Mouse (Mus musculus) spleen, adult 2 months (tissue): ENCODE data around the gene 1700024P04Rik. TPM values are rescaled to one million over a fixed set of nuclear protein-coding genes. Genes with fewer than 3 reads are reported as not detected.

ENCODE experiments used
- DNase-seq, 2 experiments: peaks; one replicate each; pipeline versions ENCODE4 v3.0.0 to v3.0.0-alpha.2; 2012 to 2021; ENCODE audit warnings: low spot score in 2 of 2, low read depth in 1 of 2
- H3K27ac ChIP-seq: fragments of 200-500 bp; 2 replicates; pipeline ENCODE4 v1.5.1; 2012; ENCODE audit warnings: low read length, inconsistent platforms; ENCODE audit not compliant: insufficient read depth
- H3K27me3 ChIP-seq: fragments of 200-500 bp; 2 replicates; pipeline ENCODE4 v1.6.1; 2012; ENCODE audit warnings: mild to moderate bottlenecking, moderate library complexity, low read length, inconsistent platforms; ENCODE audit not compliant: control insufficient read depth, insufficient read depth
- H3K36me3 ChIP-seq: fragments of 200-500 bp; 2 replicates; pipeline ENCODE4 v1.6.1; 2012; ENCODE audit warnings: mild to moderate bottlenecking, low read length, inconsistent platforms; ENCODE audit not compliant: control insufficient read depth, insufficient read depth
- H3K4me1 ChIP-seq: fragments of 200-500 bp; 2 replicates; pipeline ENCODE4 v1.6.1; 2011; ENCODE audit warnings: inconsistent platforms; ENCODE audit not compliant: control insufficient read depth, insufficient read depth, insufficient read length
- H3K4me3 ChIP-seq: fragments of 200-500 bp; 2 replicates; pipeline ENCODE4 v1.5.1; 2011; ENCODE audit warnings: mild to moderate bottlenecking, inconsistent platforms; ENCODE audit not compliant: insufficient read depth, insufficient read length; ENCODE audit errors: extremely low read depth
- CTCF ChIP-seq: fragments of 200-500 bp; IDR thresholded peaks from 2 replicates; pipeline ENCODE4 v1.5.1; 2011; ENCODE audit warnings: mild to moderate bottlenecking, inconsistent platforms; ENCODE audit not compliant: insufficient read depth, insufficient read length, insufficient replicate concordance; ENCODE audit errors: extremely low read depth
- POLR2A ChIP-seq: fragments of 200-500 bp; IDR thresholded peaks from 2 replicates; pipeline ENCODE4 v1.6.1; 2011; ENCODE audit warnings: low read depth, low read length, inconsistent platforms
- WGBS: fragments of 180-500 bp; shearing (Covaris S2); methylation state at CpG from one replicate; pipeline ENCODE4 v1.1.7; 2018; 5-methylcytosine and 5-hydroxymethylcytosine counted together
- polyA plus RNA-seq: library from polyadenylated mRNA; depleted of rRNA; stranded (reverse); fragments of >200 nt; gene quantifications from 2 replicates; pipeline ENCODE4 v1.2.3, GENCODE M21; 2012; rRNA removed

The 1700024P04Rik gene
- polyA plus RNA-seq, 1 experiment: not detected

DNA sequence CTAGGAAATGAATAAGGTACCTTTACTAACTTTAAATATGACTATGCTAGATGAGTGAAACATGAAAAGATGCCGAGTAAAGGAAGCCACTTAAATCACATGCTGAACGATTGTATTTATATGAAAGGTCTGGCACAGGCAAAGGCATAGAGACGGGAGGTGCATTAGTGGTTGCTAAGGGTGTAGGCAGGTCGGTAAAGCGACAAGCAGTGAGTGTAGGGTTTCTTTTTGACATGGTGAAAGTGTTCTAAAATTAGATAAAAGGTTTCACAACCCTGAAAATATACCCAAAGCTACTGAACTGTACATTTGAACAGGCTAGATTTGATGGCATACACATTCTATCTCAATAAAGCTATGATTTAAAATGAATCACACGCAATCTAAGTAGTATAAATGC, 47.3 kb downstream of the 1700024P04Rik start:
- Histone ChIP-seq H3K4me1 (peaks cover 3% of the 10 kb centered on the region; the same call in 1 of the 2 replicates), H3K36me3 (no peaks in the 10 kb centered on the region), H3K27me3 (no peaks in the 10 kb centered on the region), H3K4me3 (no peak overlapping the region), H3K27ac (no peak overlapping the region)
- no peak for DNase-seq
- WGBS: 43% methylated on average over 6 of the region's 6 CpGs
- no peak for TF ChIP-seq CTCF
- no peak for TF ChIP-seq POLR2A

Other genes starting within 250 kb of the 1700024P04Rik start
- gene Fcho2, start 169.1 kb downstream of the 1700024P04Rik start, polyA plus RNA-seq: 5.8 and 7.8 TPM in 2 replicates
- 13.5 and 15.2 TPM in 2 replicates for gene Tnpo1, start 58.2 kb downstream of the 1700024P04Rik start, polyA plus RNA-seq
- gene Zfp366, start 200.3 kb upstream of the 1700024P04Rik start, polyA plus RNA-seq: 6.1 and 9.0 TPM in 2 replicates